Mouse (Mus musculus) heart, embryonic 10.5 days (tissue): ENCODE measurements around the gene Nr5a2. TPM values are rescaled to one million over a fixed set of nuclear protein-coding genes. Genes with fewer than 3 reads are reported as not detected.

ENCODE experiments used
- DNase-seq: peaks from one replicate; pipeline ENCODE4 v3.0.0-alpha.2; 2017; ENCODE audit warnings: low spot score
- H3K27ac ChIP-seq: fragments of 300-500 bp; sonication (generic); 2 replicates; pipeline ENCODE4 v1.5.1; 2016; ENCODE audit warnings: mild to moderate bottlenecking
- H3K27me3 ChIP-seq: fragments of 300-500 bp; sonication (generic); 2 replicates; pipeline ENCODE4 v1.6.1; 2016; ENCODE audit warnings: mild to moderate bottlenecking; ENCODE audit not compliant: poor library complexity, insufficient read depth, severe bottlenecking
- H3K36me3 ChIP-seq: fragments of 300-500 bp; sonication (generic); 2 replicates; pipeline ENCODE4 v1.6.1; 2016; ENCODE audit warnings: mild to moderate bottlenecking, moderate library complexity
- H3K4me1 ChIP-seq: fragments of 300-500 bp; sonication (generic); 2 replicates; pipeline ENCODE4 v1.6.1; 2016; ENCODE audit warnings: mild to moderate bottlenecking
- H3K4me3 ChIP-seq: fragments of 300-500 bp; sonication (generic); 2 replicates; pipeline ENCODE4 v1.5.1; 2016; ENCODE audit warnings: mild to moderate bottlenecking, moderate library complexity
- H3K9me3 ChIP-seq: fragments of 300-500 bp; sonication (generic); 2 replicates; pipeline ENCODE4 v1.6.1; 2016; ENCODE audit warnings: mild to moderate bottlenecking, moderate library complexity
- WGBS: fragments of 180-500 bp; shearing (Covaris S2); methylation state at CpG from one replicate; pipeline ENCODE4 v1.1.7; 2016; 5-methylcytosine and 5-hydroxymethylcytosine counted together
- polyA plus RNA-seq: library from polyadenylated mRNA; unstranded; fragments of >200 nt; fragmentation: Nextera tagmentation; extraction: Ambion mirVana; gene quantifications from 2 replicates; pipeline ENCODE4 v1.2.1, GENCODE M21; 2016

Nr5a2 gene
- polyA plus RNA-seq, 1 experiment from 2014 or later, result 1.6 TPM

DNA sequence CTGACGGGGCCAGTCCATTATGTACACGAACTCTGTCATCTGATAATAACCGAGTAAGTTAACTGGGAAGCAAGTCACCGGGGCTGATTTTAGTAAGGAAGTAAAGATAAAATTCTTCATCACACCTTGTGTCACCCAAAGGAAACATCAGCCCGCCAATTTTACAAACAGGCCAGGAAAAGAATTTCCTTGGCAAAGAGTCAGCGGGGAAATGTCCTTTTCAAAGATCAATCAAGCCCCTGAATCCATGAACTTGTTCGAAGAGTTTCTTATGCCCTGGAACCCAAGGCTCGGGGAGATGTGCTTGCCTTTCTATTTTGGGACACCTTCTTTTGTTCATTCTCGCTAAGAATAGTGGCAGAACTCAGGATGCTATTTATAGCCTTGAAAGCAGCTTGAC is 41.5 kb downstream of the Nr5a2 start:
- Histone ChIP-seq H3K27me3 (no peaks in the 10 kb centered on the region), H3K9me3 (no peaks in the 10 kb centered on the region), H3K4me1 (peaks cover 5% of the 10 kb centered on the region; the same call in 1 of the 2 replicates), H3K4me3 (no peak overlapping the region), H3K27ac (peak overlapping the region; percentile 80), H3K36me3 (no peaks in the 10 kb centered on the region)
- DNase-seq, result no peak
- WGBS, result 29% methylated on average over 9 of the region's 9 CpGs

DNA sequence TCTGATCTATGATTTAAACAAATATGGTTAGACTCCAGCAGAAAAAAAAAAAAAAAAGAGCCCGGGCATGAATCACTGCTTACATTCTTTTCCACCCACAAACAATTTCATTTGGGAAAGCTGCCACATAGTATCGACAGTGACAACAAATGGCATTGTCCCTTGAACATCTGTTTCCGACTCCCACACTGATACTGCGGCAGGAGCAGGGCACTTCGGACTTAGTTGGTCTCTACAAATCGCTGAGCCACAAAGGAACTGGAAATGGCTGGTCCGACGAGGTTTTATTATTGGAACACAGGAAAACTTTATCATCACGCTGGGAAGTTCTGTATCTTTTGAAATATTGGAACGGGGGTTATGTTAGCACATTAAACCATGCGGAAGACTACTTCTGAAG is 44.8 kb downstream of the Nr5a2 start:
- 58% methylated on average over 11 of the region's 11 CpGs for WGBS
- H3K4me3 ChIP-seq, result no peak overlapping the region
- H3K9me3 ChIP-seq, result no peaks in the 10 kb centered on the region
- peaks cover 5% of the 10 kb centered on the region; the same call in 1 of the 2 replicates for H3K4me1 ChIP-seq
- DNase-seq, result no peak
- no peaks in the 10 kb centered on the region for H3K36me3 ChIP-seq
- H3K27me3 ChIP-seq, result no peaks in the 10 kb centered on the region
- H3K27ac ChIP-seq, result no peak overlapping the region

DNA sequence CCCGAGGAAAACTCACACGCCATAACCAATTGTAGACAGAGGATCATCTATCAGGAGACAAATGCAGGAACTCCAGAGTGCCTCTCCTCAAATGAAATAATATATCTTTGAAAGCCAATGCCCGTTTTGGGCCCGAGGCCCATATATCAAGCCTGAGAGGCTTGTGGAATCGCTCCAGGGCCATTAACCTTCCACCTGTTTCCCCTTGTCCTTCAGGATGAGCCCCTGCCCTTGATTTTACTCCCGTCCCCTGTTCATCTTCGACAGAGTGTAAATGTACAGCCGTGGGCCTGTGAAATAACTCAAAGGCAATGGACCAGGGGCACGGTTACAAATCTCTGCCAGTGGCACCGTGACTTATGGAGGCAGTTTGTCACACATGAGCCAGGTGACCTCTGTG is 48.3 kb downstream of the Nr5a2 start:
- H3K27me3 ChIP-seq, result no peaks in the 10 kb centered on the region

DNA sequence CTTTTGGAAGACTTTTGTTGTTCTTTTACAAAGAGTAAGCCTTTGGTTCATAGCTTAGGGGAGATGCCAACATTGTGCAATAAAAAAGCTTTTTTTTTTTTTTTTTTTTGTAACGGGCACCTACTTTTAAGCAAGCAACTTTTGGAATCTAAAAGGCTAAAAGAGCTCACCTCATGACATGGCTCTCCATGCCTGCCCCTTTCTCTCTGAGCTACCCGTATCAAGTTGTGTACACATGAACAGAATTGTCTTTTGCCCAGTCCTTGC is 48.7 kb downstream of the Nr5a2 start:
- WGBS, result 83% methylated on average over 2 of the region's 2 CpGs

More for the DNA sequence above, 48.3 kb downstream of the Nr5a2 start:
- no peak overlapping the region for H3K4me3 ChIP-seq
- no peaks in the 10 kb centered on the region for H3K36me3 ChIP-seq
- no peaks in the 10 kb centered on the region for H3K9me3 ChIP-seq
- DNase-seq, result no peak
- no peaks in the 10 kb centered on the region for H3K4me1 ChIP-seq
- H3K27ac ChIP-seq, result no peak overlapping the region
- 85% methylated on average over 10 of the region's 10 CpGs for WGBS

DNA sequence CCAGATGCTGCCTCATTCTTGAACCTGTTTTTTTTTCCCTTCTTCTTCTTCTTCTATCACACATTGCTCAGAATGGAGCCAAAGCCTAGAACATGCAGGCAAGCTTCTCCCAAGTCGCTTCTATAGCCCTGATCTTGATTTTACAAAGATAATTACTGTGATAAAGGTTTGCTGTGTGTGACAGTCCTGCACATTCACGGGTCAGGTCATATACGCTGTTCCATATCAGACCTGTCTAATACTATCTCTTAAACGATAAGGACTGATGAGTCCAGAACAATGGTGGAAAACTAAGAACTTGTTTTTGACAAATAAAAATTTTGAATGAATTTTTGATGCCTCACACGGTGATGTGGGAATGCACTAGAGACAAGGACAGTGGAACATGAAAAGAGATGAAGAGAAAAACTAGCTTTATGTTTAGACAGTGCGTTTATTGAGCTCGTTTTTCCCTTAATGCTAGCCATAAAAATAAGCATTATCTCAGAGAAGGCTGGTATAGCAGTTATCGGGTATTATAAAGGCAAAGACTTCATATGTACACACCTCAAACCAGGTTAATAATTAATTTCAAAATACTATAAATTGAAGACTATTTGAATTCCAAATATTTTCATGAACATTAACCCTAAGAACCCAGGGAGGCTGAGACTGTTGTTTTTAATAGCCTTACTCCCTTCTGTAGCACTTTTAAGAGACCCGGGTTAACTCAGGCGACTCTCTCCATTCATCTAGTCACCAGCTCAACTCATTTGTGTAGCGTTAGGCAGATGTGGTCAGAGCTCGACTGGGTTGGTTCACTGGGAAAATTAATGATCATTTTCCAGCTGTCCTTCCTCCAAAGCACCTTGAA is 49.3 kb downstream of the Nr5a2 start:
- Histone ChIP-seq H3K27me3 (no peaks in the 10 kb centered on the region), H3K36me3 (no peaks in the 10 kb centered on the region), H3K4me1 (no peaks in the 10 kb centered on the region), H3K4me3 (no peak overlapping the region), H3K27ac (no peak overlapping the region), H3K9me3 (no peaks in the 10 kb centered on the region)
- DNase-seq, result no peak
- WGBS, result 79% methylated on average over 12 of the region's 12 CpGs

More for the DNA sequence above, 48.7 kb downstream of the Nr5a2 start:
- H3K36me3 ChIP-seq, result no peaks in the 10 kb centered on the region
- no peak for DNase-seq
- H3K4me3 ChIP-seq, result no peak overlapping the region
- H3K27ac ChIP-seq, result no peak overlapping the region
- H3K4me1 ChIP-seq, result no peaks in the 10 kb centered on the region
- H3K27me3 ChIP-seq, result no peaks in the 10 kb centered on the region
- H3K9me3 ChIP-seq, result no peaks in the 10 kb centered on the region

DNA sequence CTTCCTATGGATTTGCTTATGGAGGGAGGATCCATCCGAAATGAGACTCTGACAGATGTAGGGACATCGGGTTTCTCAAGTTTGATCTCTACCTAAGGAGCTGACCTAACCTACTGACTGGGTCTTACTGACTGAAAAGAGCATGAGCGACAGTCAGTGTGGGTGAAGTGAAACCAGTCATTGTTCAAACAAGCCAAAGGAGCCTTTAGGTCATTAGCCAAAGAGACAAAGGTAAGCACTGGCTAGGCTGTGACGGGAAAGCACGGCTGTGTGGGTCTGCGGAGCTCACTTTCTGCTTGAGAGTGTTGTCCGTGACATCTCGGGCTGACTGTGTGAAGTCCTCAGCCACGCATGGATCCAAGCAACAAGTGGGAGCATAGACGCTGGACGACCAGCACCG is 50.1 kb downstream of the Nr5a2 start:
- DNase-seq, result no peak
- Histone ChIP-seq H3K4me3 (no peak overlapping the region), H3K27me3 (no peaks in the 10 kb centered on the region), H3K36me3 (no peaks in the 10 kb centered on the region), H3K9me3 (no peaks in the 10 kb centered on the region), H3K4me1 (no peaks in the 10 kb centered on the region), H3K27ac (no peak overlapping the region)
- 85% methylated on average over 12 of the region's 12 CpGs for WGBS

DNA sequence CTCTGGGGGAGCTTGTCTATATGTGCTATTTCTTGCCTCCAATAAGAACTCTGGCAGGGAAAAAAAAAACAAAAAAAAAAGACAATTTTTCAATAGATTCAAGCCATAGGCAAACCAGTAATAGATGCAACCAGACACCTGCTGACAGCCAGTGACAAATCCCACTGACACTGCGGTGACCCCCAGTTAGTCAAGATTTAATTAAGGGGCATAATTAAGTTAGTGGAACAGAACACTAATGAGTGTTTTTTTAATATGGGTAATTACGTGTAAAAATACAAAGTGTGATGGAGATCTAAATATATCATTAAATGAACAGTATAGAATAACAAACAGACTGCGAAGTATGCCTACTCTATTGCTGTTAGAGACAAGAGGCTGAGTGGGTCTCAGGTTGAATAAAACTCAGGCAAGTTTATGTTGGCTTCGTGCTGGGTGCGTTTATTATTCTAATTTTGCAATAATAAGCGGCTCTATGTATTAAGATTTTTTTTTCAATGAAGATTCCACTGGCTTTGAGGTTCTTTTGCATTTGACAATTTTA is 50.7 kb downstream of the Nr5a2 start:
- H3K9me3 ChIP-seq, result no peaks in the 10 kb centered on the region
- 93% methylated on average over 6 of the region's 6 CpGs for WGBS
- no peaks in the 10 kb centered on the region for H3K27me3 ChIP-seq
- no peaks in the 10 kb centered on the region for H3K36me3 ChIP-seq
- no peak overlapping the region for H3K4me3 ChIP-seq
- H3K27ac ChIP-seq, result no peak overlapping the region
- no peaks in the 10 kb centered on the region for H3K4me1 ChIP-seq
- no peak for DNase-seq

DNA sequence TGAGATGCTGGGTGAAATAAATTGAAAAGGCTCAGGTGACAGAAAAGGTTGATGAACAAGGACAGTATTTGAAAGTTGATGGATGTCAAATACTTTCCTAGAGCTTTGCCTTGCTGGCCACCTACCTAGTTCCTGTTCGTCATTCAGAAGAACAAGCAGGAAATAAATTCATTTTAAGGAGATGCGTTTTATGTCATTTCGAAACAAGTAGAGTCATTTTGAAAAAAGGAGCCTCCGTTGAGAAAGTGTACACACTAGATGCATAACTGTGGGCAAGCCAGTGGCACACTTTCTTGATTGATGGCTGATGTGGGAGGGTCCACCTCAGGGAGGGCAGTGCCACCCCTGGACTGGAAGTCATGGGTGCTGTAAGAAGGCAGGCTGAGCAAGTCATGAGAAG is 62.1 kb downstream of the Nr5a2 start:
- 93% methylated on average over 4 of the region's 4 CpGs for WGBS
- DNase-seq, result no peak
- no peak overlapping the region for H3K4me3 ChIP-seq
- no peaks in the 10 kb centered on the region for H3K9me3 ChIP-seq
- H3K27ac ChIP-seq, result no peak overlapping the region
- H3K27me3 ChIP-seq, result no peaks in the 10 kb centered on the region
- 0 out of 2 replicates have a peak, but pooled peaks cover 3% of the 10 kb centered on the region for H3K4me1 ChIP-seq
- H3K36me3 ChIP-seq, result no peaks in the 10 kb centered on the region

DNA sequence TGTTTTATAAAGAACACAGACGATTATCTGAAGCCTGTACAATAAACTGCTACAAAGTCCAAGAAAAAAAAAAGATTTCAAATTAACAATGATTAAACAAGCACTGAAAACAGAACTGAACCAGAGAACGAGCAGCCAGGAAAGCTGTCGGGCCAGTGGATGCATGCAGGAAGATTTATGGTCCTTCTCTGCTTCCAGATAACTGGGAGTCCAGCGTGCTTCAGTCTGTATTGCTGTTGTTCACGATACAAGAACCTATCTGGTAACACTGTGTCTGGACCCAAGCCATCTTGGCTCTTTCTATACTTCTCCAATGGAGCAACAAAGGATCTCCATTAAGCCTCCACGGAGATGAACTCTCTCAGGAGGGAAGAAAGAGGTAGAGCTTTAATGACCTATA is 63.9 kb downstream of the Nr5a2 start:
- Histone ChIP-seq H3K4me1 (0 out of 2 replicates have a peak, but pooled peaks cover 3% of the 10 kb centered on the region), H3K27ac (no peak overlapping the region), H3K27me3 (no peaks in the 10 kb centered on the region), H3K36me3 (no peaks in the 10 kb centered on the region), H3K4me3 (no peak overlapping the region), H3K9me3 (no peaks in the 10 kb centered on the region)
- DNase-seq, result no peak
- 65% methylated on average over 6 of the region's 6 CpGs for WGBS

DNA sequence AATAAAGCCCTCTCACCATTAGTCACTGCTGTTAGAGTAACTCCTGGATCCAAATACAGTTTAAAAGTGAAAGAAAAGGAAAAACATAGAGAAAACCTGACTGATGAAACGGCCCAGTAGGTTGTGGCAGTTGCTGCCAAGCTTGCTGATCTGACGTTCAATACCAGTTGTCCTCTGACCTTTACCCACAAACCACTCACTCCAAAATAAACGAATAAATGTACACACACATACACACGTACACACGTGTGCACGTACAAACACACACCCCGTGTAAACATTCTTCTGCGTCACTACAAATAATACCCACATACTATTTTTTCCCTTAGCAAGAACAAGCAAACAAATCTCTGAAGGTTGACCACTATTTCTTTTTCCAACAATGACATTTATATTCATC is 64.4 kb downstream of the Nr5a2 start:
- 0 out of 2 replicates have a peak, but pooled peaks cover 3% of the 10 kb centered on the region for H3K4me1 ChIP-seq
- 85% methylated on average over 8 of the region's 8 CpGs for WGBS
- H3K36me3 ChIP-seq, result no peaks in the 10 kb centered on the region
- no peaks in the 10 kb centered on the region for H3K9me3 ChIP-seq
- no peaks in the 10 kb centered on the region for H3K27me3 ChIP-seq
- H3K4me3 ChIP-seq, result no peak overlapping the region
- no peak for DNase-seq
- H3K27ac ChIP-seq, result no peak overlapping the region

DNA sequence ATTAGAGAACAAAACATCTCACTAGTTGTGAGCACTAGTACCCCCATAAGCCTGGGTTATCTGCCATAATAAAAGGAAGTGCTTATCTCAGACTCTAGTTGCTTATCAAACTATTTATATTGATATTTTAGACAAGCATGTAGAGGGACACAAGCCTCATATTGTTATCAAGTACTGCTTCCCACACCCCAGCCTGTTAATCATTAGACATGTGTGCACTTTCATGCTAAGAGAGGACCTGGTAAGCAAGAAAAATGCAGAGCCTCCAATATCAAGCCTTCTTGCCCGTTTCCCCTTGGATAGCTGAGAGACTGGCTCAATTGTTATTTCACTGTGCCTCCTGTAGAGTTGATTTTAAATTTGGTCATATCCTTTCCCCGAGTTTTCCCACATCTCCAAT is 65.5 kb downstream of the Nr5a2 start:
- Histone ChIP-seq H3K4me1 (0 out of 2 replicates have a peak, but pooled peaks cover 3% of the 10 kb centered on the region), H3K9me3 (no peaks in the 10 kb centered on the region), H3K27me3 (no peaks in the 10 kb centered on the region), H3K36me3 (no peaks in the 10 kb centered on the region), H3K4me3 (no peak overlapping the region), H3K27ac (no peak overlapping the region)
- 47% methylated on average over 2 of the region's 2 CpGs for WGBS
- DNase-seq, result no peak

DNA sequence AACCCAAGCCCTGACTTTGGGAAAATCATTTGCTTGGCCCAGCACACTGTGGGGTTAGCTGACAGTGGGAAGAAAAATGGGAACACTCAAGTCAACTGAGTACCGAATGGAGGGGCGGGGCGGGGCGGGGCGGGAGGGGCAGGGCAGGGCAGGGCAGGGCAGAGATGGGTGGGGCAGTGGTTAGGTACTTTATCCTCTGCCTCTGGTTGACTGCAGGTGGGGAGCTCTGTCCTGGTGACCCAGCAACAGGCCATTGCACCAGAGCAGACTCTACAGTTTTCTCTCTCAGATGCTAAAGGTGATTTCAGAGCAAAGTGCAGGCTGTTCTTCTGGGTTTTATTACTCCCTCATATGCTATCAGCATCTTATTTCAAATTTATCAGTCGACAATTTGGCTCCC is 67.1 kb downstream of the Nr5a2 start:
- Histone ChIP-seq H3K4me3 (no peak overlapping the region), H3K27ac (no peak overlapping the region), H3K4me1 (0 out of 2 replicates have a peak, but pooled peaks cover 3% of the 10 kb centered on the region), H3K9me3 (no peaks in the 10 kb centered on the region), H3K36me3 (no peaks in the 10 kb centered on the region), H3K27me3 (no peaks in the 10 kb centered on the region)
- DNase-seq, result no peak
- 91% methylated on average over 6 of the region's 6 CpGs for WGBS

DNA sequence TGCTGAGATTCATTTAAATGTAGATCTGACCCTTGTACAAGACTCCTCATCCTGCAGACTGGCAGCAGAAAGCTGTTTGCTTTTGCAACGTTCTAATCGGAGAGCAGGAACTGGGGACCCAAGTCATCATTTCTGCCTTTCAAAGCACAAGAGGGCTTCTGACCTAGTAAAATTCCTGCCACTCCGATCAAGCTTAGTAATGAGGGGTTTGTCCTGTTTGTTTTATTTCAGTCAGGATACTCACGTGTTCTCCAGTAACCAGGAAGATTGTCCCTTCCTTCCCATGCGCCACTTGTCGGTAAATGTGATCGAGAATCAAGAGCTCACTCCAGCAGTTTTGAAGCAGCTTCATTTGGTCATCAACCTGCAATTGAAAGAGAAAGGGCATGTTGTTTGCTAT is 69.8 kb downstream of the Nr5a2 start:
- no peaks in the 10 kb centered on the region for H3K27me3 ChIP-seq
- no peaks in the 10 kb centered on the region for H3K4me1 ChIP-seq
- no peak overlapping the region for H3K27ac ChIP-seq
- DNase-seq, result no peak
- no peaks in the 10 kb centered on the region for H3K36me3 ChIP-seq
- no peaks in the 10 kb centered on the region for H3K9me3 ChIP-seq
- WGBS, result 78% methylated on average over 7 of the region's 7 CpGs
- no peak overlapping the region for H3K4me3 ChIP-seq
